Mouse (Mus musculus) small intestine, adult 2 months (tissue): ENCODE measurements around the gene Tpm1.

Experiments used
- CTCF ChIP-seq: fragments of 200-500 bp; IDR thresholded peaks from 2 replicates; pipeline ENCODE4 v1.5.1; 2012; ENCODE audit warnings: low read depth, mild to moderate bottlenecking, control low read depth, inconsistent platforms, low read length, moderate library complexity, mixed read lengths; ENCODE audit not compliant: insufficient replicate concordance, insufficient read length; ENCODE audit errors: extremely low read depth
- POLR2A ChIP-seq: fragments of 200-500 bp; IDR thresholded peaks from 2 replicates; pipeline ENCODE4 v1.6.1; 2012; ENCODE audit warnings: low read depth, mild to moderate bottlenecking, control low read depth, inconsistent platforms, low read length, moderate library complexity

- no peak for TF ChIP-seq POLR2A
- TF ChIP-seq CTCF, result no peak
These were observed 22.4 kb upstream of the Tpm1 start for GRCm38 (mm10) chr9:67071596-67071995.
